ENCODE assay signal across 20 mouse cellular contexts in genomic region chr11:105823246-105823645, GRCm38 (mm10).
DNase-seq lines count a peak whose midpoint lies in the region; ATAC-seq and TF ChIP-seq lines count a peak whose summit lies in the region.
"Had no signal": no experiment of that assay in that cellular context is flagged by ENCODE, and none has a peak within 500 bp of the region (broad histone marks: within the 10 kb centered on the region; RNA-seq: fewer than 3 reads in every experiment).

No protein-coding gene starts in this region.

- H3K4me3 ChIP-seq in lung, postnatal 0 days (ENCODE audit: low read depth, low read length), result no peak overlapping the region
- H3K4me3 ChIP-seq: embryonic facial prominence, embryonic 13.5 days; forebrain, embryonic 15.5 days; limb, embryonic 10.5 days; liver, embryonic 13.5 days had no signal

- ATAC-seq in lung, postnatal 0 days, result no peak
- 0 out of 2 replicates have a peak, but pooled peaks have one; percentile 49 for ATAC-seq in erythroblast, adult 5-6 weeks (replicated peaks; ENCODE audit: low FRiP score, poor library complexity, severe bottlenecking)
- ATAC-seq: forebrain, embryonic 15.5 days; hindbrain, embryonic 16.5 days had no signal

- H3K27me3 ChIP-seq in lung, postnatal 0 days (replicated peaks; ENCODE audit: insufficient read depth, low read length), result no peaks in the 10 kb centered on the region
- H3K27me3 ChIP-seq: embryonic facial prominence, embryonic 13.5 days; forebrain, embryonic 15.5 days; liver, embryonic 13.5 days had no signal

- 75% methylated on average over 1 of the region's 1 CpGs for WGBS in lung, postnatal 0 days

- no peak overlapping the region for H3K4me2 ChIP-seq in lung, postnatal 0 days (replicated peaks; ENCODE audit: low read depth, low read length)
- H3K4me2 ChIP-seq: embryonic facial prominence, embryonic 13.5 days; forebrain, embryonic 15.5 days; liver, embryonic 13.5 days had no signal

- no peaks in the 10 kb centered on the region for H3K9me3 ChIP-seq in lung, postnatal 0 days (ENCODE audit: low read length)
- H3K9me3 ChIP-seq: embryonic facial prominence, embryonic 13.5 days; forebrain, embryonic 15.5 days; limb, embryonic 10.5 days; liver, embryonic 13.5 days had no signal

- peak; percentile 30 for DNase-seq in lung, postnatal 0 days (ENCODE audit: low spot score)
- no peak for DNase-seq in lung, postnatal 14 days
- peak; percentile 87 for DNase-seq in NIH3T3 (ENCODE audit: low read depth)
- DNase-seq in right cerebral cortex, adult 18-20 months, result no peak
- no peak for DNase-seq in ovary, postnatal 36 days (ENCODE audit: low spot score)
- no peak for DNase-seq in natural killer cell, adult 2 months (ENCODE audit: low spot score in 2 of 2)
- DNase-seq: cerebellum, adult 11-12 months; heart, postnatal 10 days; kidney, adult 11 months; kidney, postnatal 14 days; layer of hippocampus, postnatal 36 days; liver, embryonic 13.5 days; lung, postnatal 10 days; right cerebral cortex, postnatal 25 days; thymus, postnatal 4 days had no signal

- H3K27ac ChIP-seq in lung, postnatal 0 days (ENCODE audit: low read length), result no peak overlapping the region
- H3K27ac ChIP-seq: embryonic facial prominence, embryonic 13.5 days; forebrain, embryonic 15.5 days; limb, embryonic 10.5 days; liver, embryonic 13.5 days had no signal

- TF ChIP-seq CTCF in lung, postnatal 0 days (IDR thresholded peaks at IDR 0.05), result no peak

- H3K9ac ChIP-seq in lung, postnatal 0 days (replicated peaks; ENCODE audit: low read depth), result no peak overlapping the region
- H3K9ac ChIP-seq: embryonic facial prominence, embryonic 13.5 days; forebrain, embryonic 15.5 days; liver, embryonic 13.5 days had no signal

- H3K4me1 ChIP-seq in lung, postnatal 0 days (ENCODE audit: insufficient read depth, low read depth, low read length), result no peaks in the 10 kb centered on the region
- H3K4me1 ChIP-seq: embryonic facial prominence, embryonic 13.5 days; forebrain, embryonic 15.5 days; limb, embryonic 10.5 days; liver, embryonic 13.5 days had no signal

- no peak for TF ChIP-seq EP300 in lung, postnatal 0 days (IDR thresholded peaks at IDR 0.05)

- no peaks in the 10 kb centered on the region for H3K36me3 ChIP-seq in lung, postnatal 0 days (ENCODE audit: insufficient read depth, low read length)
- H3K36me3 ChIP-seq: embryonic facial prominence, embryonic 13.5 days; forebrain, embryonic 15.5 days; limb, embryonic 10.5 days; liver, embryonic 13.5 days had no signal

Comparison
In these comparisons a context has a peak if more than half of its experiments do, and no peak if none do; other contexts are left out.
1. DNase-seq: peak in lung, postnatal 0 days (single experiment) and NIH3T3 (single experiment); none in lung, postnatal 14 days (single experiment), right cerebral cortex, adult 18-20 months (single experiment), ovary, postnatal 36 days (single experiment) and natural killer cell, adult 2 months (0 of 2).